Mouse (Mus musculus) hindlimb bud, embryonic 11.5 days (tissue): ENCODE results near the gene Rnf157.
"Not testable (repeated sequence)": the region's sequence is repeated elsewhere in the genome, so short reads cannot be mapped to it uniquely, and the experiment has no call there.

ENCODE experiments used
- DNase-seq: peaks from one replicate; pipeline ENCODE4 v3.0.0-alpha.2; 2012; ENCODE audit warnings: low read depth, low spot score; ENCODE audit errors: extremely low spot score

The Rnf157 gene

DNA sequence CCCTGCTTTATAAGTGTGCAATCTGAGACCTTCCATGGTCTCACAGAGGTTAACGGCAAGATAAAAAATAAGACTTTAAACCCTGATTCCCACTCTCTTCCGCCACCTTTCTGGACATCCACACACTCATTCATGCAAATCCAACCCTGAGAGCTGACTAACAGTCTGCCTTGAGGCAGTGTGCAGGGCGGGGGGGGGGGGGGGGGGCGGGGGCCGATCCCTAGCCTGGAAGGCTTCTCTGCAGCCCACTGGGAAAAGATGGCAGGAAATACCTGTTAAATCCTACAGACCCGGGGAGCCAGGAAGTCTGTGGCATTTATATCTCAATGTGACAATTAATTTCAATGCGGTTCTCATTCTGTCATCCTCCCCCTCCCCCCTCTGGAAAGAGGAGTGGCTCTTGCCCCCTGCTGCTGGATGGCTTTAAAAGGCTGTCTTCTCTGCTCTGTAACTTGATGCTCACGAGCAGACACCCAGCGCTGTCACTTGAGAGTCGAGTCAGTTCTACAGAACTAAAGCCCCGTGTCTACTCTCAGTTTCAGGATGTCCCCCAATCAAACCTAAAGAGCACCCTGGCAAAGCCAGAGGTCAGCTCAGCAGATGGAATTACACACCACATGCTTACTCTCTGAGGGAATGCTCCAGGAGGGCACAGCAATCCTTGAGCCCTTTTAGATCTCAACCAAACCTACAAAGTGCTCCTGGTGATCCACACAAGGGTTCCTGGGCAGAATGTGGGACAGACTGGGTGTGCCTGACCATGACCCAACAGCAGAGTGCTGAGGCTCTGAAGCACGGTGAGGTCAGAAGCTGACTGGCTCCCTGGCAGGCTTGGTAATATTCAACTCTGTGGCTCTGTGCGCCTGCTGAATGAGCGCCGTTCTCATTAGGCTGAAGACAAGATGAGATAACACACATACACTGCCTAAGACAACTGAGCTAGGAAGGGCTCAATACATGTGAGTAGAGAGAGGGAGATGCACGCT is 25.5 kb downstream of the Rnf157 start:
- no peak for DNase-seq

DNA sequence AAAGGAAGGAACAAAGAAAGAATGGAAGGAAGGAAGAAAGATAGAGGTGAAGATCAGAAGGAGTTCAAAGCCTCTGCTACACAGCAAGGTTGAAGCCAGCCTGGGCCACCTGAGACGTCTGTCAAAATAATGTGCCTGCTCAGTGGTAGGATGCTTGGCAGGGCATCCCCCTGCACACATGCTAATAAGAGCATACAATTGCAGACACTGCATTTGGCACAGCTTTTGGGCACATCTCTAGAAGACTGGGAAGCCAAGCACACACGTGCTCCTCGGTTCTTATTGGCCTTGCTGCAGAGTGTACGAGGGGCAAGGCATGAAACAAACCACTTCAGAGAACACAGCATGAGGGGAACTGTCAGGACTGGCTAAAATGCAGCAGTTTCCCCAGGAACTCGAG is 26.8 kb downstream of the Rnf157 start:
- DNase-seq: no peak

- DNase-seq: no peak
Measured at GRCm38 (mm10) chr11:116384171-116384570, 28.7 kb downstream of the Rnf157 start.

DNA sequence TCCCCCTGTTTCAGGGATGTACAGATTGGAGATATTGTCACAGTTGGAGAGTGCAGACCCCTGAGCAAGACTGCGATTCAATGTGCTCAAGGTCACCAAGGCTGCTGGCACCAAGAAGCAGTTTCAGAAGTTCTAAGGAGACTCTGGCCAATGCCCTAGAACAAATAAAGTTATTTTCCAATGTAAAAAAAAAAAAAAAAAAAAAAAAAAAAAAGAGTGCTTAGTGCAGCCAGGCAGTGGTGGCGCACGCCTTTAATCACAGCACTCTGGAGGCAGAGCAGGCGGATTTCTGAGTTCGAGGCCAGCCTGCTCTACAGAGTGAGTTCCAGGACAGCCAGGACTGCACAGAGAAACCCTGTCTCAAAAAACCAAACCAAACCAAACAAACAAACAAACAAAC is 29.8 kb downstream of the Rnf157 start:
- DNase-seq: not testable (repeated sequence)

DNA sequence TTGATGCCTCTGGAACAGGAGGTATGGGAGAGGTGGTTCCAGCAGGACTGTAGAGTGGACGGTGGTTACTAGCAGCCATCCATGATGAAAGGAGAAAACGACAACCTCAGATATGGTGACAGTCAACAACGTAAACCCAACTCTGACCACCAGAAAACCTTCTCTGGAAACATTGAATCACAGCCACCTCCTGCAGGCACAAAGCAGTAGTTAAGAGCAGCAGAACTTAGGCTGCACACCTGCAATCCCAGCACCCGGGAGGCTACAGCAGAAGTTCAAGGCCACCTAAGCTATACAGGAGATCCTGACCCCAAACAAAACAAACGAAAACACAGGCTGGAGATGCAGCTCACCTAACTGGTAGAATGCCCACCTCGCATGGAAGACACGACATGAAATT is 32.1 kb downstream of the Rnf157 start:
- no peak for DNase-seq

DNA sequence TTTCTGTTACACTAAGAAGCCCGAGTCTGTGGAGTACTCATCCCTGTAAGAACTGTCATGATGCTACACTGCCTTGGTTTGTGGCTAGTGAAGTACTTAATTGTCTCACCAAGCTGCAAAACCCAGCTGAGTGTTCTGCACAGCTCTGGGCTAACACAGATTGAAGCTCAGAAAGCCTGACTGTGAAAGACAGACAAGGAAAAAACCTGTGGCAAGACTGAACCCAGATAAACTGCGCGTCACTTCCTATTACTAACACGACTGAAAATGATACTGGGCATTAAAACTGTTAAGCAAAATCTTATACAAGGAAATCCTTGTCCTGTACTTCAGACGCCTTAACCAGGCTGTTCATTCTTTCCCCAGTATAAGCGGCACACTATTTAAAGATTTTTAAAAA is 33.3 kb downstream of the Rnf157 start:
- DNase-seq: no peak

DNA sequence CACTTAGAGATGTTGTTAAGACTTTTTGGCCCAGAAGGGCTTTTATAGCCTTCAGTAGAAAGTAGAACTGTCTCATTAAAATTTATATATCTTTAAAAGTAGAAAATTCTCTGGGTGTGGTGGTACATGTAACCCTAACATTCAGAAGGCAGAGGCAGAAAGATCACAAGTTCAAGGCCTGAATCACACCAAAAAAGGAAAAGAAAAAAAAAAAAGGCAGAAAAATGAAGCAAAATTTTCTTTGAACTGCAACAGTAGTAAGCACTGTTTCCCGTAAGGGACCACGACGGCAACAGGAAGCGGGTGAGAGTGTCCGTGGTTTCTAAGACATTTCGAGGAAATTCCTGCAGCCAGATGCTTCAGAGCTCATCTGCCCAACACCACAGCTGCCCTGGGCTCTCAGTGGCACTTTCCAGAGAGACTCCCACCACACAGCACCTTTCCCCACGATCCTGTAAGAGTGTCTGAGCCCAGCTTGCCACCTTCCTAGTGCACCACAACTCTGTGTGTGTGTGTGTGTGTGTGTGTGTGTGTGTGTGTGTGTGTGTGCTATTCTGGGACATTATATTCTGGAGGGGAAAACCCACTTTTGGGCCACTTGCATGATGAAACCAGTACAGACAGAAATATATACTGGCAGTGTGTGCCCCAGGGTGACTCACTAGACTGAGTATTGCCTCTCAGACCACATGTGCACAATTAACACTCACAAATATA is 35.7 kb downstream of the Rnf157 start:
- DNase-seq: no peak

DNA sequence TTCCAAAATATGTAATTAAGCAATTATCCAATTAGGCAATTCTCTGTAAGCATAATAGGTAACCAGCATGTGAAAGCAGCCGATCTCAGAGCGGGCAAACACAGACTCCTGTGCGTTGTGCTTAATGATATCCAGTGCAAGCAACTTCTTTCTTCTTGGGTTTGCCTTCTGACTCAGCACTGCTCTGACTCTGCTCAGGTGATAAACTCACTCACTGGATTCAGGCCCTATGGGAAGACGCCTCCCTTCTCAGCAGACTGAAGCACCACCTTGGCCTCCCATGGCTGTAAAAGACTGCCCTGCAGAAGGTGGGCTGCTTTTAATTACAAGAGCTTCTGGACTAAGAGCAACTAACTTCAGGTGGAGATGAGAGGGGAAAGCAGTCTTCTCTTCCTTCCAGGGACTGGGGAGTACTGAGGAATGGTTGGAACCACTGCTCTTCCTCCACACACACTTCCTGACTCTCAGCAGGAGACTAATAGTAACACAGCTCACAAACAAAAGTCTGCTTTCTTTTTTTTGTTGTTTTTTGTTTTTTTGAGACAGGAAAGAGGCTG is 40.9 kb downstream of the Rnf157 start:
- DNase-seq: no peak

GRCm38 (mm10) chr11:116369633-116370032 is 43.2 kb downstream of the Rnf157 start:
- no peak for DNase-seq

DNA sequence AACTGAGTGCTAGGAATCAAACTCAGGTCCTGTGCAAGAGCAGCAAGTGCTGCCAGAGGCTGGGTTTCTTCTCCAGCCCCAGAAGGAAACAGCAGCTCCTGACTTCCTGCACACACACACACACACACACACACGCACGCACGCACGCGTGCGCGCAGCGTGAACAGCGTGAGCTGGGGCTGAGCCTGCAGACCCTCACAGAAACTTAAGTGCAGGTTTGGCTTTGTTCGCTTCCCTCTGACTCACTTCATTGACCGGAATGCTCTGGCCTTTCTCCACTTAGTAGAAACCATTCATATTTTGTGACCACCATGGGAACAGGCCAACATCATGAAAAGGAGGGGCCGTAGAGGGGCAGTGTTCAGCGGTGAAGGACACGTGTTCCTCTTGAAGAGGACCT is 43.8 kb downstream of the Rnf157 start:
- DNase-seq: no peak

- DNase-seq: peak; percentile 50
Measured at GRCm38 (mm10) chr11:116368116-116368515, 44.7 kb downstream of the Rnf157 start.

DNA sequence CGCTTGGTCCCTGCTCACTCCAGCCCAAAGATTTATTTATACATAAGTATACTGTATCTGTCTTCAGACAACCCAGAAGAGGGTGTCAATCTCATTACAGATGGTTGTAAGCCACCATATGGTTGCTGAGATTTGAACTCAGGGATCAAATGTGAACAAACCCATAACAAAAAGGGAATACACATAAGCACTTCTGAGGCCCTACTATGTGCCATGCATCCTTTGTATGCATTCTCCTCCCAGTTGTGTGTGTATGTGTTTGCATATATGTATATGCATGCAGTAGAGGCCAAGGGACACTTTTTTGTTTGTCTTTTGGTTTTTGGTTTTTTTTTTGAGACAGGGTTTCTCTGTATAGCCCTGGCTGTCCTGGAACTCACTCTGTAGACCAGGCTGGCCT is 46.2 kb downstream of the Rnf157 start:
- DNase-seq: no peak

GRCm38 (mm10) chr11:116366124-116366523 is 46.7 kb downstream of the Rnf157 start:
- DNase-seq: no peak

DNA sequence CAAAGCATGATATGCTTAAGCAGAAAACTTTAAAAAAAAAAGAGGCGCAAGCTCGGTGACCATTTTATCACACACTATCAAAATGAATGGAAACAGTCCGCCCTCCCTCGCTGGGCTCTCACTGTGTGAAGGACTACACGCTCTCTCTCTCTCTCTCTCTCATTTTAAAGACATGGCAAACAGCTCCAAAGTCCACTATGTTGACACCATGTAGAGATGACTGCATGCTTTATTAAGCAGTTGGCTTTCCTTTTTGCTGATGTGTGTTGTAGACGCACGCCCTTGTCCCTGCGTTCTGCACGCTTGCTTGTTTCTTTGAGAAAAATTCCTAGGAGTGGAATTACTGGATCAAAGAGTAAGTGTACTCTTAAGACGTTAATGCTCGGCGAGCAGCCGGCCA is 47.4 kb downstream of the Rnf157 start:
- no peak for DNase-seq

DNA sequence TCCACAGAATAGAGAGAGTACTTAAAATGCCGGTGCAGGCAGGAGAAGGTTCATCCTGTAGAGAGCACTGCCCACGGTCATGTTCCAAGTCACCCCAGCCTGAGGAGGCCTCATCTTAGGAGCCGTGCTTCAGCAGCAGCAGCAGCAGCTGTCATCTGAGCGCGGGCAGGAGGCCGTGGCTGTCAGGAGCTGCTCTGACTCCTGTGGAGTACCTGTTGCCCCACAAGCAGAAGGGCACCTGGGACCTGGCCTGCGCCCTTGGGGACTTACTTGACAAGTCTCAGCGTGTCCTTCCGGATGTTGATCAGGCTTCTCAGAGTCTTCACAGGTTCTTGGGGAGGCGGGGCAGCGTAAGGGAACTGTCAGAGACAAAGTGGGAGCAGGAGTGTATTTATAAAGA is 50.8 kb downstream of the Rnf157 start:
- no peak for DNase-seq

GRCm38 (mm10) chr11:116360915-116361314 is 51.9 kb downstream of the Rnf157 start:
- DNase-seq: not testable (repeated sequence)

GRCm38 (mm10) chr11:116359652-116360051 is 53.2 kb downstream of the Rnf157 start:
- DNase-seq: no peak

GRCm38 (mm10) chr11:116358926-116359637 is 53.8 kb downstream of the Rnf157 start:
- no peak for DNase-seq

GRCm38 (mm10) chr11:116354521-116354920 is 58.3 kb downstream of the Rnf157 start:
- no peak for DNase-seq

GRCm38 (mm10) chr11:116353535-116353934 is 59.3 kb downstream of the Rnf157 start:
- no peak for DNase-seq

GRCm38 (mm10) chr11:116351294-116351693 is 61.5 kb downstream of the Rnf157 start:
- no peak for DNase-seq
